Mouse (Mus musculus) megakaryocyte-erythroid progenitor cell, adult 5-6 weeks (primary cell): ENCODE results near the gene Hoxa9. TPM values are rescaled to one million over a fixed set of nuclear protein-coding genes. Genes with fewer than 3 reads are reported as not detected.
A peak's percentile ranks its signal among the peaks of the same experiment; 100 is the strongest.

Experiments used
- ATAC-seq: replicated peaks from 2 replicates; pipeline ENCODE4 v1.8.0; 2016; ENCODE audit warnings: mild to moderate bottlenecking, inconsistent platforms; ENCODE audit not compliant: severe bottlenecking, poor library complexity, low FRiP score, low TSS enrichment
- total RNA-seq, 2 experiments: library from RNA; stranded (forward) in 1 of 2; stranded (reverse) in 1 of 2; fragments of 200-1000, 215-1000 nt in 1 of 2; fragments of >200 nt in 1 of 2; fragmentation: Nextera tagmentation in 1 of 2; gene quantifications; 2 replicates each; pipeline ENCODE4 v1.2.3; 2014 to 2017

The Hoxa9 gene
- total RNA-seq, 2 experiments from 2014 or later: 9.7 to 10.3 TPM

DNA sequence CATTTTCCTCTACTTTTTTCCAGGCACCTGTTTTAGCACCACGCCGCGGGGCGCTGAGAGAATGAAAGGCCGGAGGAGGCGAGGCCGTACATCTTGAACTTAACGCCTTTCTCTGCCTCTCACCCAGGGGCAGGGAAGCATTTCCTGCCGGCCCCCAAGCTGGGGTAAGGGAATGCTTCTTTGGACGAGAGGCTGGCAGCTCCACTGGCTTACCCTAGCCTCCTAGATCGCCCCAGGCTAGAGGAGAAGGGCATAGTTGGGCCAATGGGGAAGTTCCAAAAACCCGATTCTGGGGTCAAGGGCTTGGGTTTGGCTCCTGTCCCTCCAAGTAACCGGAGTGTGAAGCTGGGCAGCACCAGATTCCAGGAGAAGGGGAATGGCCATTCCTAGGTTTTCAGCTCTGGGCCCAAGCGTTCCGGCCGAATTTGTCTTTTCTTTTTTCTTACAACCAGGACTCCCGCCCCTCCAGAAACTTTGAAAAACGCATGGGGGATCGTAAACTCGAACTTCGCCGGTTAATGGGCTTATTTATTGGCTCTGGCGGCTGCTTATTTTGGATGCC, 2.2 kb upstream of the Hoxa9 start:
- no peak for ATAC-seq

DNA sequence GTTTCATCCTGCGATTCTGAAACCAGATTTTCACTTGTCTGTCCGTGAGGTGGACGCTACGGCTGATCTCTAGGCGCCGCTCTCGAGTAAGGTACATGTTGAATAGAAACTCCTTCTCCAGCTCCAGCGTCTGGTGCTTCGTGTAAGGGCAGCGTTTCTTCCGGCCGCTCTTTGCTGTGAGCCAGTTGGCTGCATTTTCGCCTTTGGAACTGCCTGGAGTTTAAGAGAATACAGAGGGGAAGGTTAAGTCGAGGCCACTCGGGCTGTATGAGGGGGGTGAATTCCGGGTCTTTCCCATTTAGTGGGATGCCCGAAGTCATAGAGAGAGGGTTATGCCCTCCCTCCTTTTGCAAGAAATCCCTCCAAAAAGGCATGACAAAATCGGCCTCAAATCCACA, 1.7 kb upstream of the Hoxa9 start:
- no peak for ATAC-seq

DNA sequence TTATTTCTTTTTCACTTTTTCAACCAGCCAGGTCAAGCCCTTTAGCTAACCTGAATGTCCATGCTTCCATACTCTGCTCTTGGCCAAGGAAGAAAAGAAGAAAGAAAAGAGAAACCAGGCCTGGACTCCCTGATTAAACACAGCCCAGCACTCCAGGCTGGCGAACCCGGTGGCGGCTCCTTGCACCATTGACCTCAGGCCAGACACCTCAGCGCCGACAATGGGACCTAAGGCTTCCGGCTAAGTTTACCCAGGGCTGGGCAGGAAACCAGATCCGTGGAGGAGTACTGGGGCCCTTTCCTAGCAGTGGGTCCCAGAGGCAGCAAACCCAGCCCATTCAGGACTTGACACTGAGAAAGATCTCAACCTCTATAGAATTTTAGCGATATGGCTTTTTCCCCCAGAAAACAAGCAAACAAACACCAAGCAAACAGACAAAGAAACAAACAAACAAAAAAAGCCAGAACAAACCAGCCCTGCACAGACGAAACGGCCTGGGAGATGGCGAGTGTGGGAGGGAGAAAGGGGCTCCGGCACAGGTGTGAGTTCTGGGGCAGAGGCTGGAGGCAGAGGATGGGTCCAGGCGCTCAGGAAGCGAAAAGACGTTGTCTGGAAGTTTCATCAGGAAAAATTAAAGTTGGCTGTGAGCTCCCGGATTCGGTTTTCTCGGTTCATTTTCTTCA, 1.1 kb upstream of the Hoxa9 start:
- no peak for ATAC-seq

DNA sequence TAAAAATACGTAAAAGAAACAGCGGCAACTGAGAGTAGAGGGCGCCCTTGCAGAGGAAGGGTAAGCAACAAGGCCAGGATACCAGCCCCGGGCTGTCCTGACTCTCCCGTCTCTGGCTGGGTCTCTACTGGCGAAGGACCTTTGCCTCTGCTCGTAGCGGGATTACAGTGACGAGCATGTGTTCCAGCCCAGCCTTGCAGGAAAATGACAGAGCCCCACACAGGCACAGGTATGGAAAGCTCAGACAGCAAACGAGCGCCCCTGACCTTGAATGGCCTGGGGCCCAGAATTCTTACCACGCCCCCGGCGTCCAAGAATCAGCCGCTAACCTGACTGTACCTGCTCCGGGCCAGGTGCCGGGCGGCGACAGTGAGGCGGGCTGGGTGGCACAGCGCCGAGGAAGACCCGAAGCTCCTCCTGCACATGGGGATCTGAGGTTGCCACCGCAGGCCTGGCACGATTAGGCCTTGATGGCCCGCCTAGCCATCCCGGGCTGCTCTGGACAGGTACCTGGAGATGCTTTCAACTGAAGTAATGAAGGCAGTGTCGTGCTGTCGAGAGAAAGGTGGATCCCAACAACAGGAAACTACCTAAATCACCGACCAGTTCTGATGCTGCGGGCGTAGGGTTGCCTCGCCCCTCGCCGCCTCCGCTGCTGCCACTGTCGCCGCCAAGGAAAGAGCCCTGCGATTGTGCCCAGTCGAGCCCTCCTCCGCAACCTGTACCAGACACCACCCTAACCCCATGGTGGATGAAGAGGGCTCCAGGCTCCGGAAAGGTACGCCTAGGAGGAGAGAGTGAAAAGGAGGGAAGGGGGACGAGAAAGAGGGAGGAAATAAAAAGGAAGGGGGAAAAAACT, 1.1 kb downstream of the Hoxa9 start:
- no peak for ATAC-seq

DNA sequence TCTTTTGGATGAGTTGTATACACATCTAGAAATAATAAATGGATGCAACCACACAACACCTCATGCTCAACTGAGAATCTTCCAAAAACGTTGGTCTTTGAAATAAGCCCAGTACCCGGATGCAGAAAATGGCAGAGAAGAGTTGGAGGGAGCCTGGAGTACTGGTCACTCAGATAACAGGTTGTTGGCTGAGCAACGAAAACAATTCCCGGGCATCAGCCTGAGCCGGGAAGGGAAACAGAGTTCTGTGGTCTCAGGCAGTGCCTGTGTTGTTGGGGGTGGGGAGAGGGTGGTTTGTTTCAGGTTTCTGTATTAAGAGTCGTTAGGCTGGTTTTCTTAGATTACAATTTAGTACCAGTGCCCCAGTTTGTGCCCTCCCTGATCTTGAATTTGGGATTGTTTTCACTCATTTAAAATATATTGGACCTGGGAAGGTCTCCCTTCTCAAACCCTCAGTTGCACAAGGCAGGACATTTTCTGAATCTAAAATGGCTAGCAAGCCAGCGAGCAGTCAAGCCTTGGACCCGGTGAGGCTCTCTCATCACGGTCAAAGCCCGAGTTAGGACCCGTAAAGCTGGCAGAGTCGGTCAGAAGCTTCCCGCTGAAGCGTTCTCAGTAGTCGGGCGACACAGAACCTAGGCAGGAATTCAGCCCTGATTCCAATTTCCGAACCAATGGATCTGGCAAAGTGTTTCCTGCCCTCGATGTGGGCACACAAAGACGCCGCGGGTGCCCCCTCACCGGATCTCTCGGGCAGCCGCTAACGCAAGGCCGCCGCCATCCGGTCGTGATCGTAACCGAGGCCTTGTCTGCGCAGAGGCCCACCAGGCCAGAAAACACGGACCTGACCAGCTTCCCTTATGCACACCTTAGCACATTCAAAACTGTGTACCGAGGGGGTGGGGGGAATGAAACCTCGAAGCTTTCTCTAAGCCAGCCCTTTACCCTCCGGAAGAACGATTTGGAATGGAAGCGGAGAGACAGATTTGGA, 2.1 kb downstream of the Hoxa9 start:
- 0 out of 2 replicates have a peak, but pooled peaks have one; percentile 5 for ATAC-seq

DNA sequence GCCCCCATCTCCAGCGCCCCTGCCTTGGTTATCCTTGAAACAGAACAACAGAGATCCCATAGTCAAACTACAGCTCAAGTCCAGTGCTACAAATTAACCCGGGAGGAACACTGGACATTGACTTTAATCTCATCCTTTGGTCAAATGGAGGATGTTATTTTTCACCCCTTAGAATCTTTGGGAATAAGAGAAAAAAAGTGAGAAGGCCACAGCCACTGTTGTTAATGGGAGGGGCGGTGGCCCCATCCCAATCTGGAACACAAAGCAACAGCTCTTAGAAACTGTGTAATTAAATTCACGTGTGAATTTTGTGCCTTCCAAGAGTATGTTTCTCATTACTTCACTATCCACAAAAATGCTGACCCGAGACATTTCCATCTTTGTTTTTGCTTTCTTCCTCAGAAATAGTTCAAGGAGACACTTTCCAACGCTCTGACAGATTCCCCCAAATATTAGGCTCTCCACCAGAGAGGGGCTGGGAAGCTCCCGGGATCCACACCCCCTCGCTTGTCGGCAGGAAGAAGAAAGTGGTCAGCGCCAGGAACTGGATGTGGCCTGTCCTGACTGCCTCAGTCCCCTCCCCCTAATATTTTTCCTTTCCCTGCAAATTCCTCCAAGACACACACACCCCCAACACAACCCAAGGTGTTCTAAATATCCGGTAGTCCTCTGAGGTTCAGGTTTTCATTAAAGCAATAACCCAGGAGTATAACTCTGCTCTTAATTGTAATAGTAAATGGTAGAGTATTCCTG, 3.2 kb downstream of the Hoxa9 start:
- ATAC-seq: no peak

DNA sequence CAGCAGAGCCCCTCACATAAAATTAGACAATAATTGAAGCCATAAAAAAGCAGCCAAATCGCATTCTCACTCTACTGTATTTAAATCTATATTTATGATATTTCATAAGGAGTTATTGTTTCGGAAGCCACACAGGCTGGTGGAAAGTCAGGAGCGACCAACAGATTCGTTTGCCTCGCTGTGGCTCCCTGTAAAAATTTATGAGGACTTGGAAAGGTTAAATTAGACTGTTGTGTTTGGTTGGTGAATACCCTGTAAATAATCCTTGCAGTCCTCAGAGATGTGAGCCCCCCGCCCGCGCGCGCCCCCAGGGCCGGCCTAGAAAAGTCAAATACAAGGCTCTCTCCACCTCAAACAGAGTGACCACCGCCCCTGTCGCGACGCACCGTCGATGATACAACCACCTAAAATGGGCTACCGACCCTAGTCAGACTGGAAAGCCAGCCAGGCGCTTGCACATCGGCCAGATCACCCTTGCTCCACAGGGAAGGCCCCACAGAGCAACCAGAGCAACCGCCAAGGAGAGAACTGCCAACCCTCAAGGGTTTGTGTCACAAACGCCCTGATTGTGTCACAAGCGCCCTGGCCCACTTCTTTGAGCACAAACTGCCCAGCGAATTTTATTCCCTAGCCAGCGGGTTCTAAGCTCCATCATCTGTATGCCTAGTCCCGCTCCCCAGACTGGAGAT, 4.2 kb downstream of the Hoxa9 start:
- no peak for ATAC-seq

DNA sequence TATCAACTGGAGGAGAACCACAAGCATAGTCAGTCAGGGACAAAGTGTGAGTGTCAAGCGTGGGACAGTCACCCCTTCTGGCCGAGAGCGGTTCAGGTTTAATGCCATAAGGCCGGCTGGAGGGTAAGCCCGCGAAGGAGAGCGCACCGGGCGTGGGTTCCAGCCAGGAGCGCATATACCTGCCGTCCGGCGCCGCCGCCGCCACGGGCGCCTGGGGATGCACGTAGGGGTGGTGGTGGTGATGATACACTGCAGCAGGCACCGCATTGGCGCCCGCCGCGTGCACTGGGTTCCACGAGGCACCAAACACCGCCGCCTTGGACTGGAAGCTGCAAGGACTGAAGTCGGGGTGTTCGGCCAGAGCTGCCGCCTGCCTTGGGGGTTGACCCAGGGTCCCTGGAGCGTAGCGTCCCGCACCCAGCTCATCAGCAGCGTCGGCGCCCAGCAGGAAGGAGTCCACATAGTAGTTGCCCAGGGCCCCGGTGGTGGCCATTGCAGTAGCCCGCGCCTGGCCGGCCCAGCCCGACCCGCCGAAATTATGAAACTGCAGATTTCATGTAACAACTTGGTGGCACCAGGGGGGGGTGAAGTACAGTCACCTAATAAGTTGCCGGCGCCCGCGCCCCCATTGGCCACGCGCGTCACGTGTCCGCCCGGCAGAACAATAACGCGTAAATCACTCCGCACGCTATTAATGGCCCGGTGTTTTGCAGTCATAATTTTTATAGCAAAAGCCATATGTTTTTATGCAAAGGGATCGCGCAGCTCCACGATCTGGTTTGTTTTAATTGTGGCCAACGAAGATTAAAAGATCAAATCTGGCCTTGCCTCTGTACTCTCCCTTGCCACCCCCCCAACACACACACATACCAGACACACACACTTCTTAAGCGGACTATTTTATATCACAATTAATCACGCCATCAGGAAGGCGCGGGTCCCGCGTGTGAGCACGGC, 5.0 kb downstream of the Hoxa9 start:
- peak; percentile 57 for ATAC-seq

DNA sequence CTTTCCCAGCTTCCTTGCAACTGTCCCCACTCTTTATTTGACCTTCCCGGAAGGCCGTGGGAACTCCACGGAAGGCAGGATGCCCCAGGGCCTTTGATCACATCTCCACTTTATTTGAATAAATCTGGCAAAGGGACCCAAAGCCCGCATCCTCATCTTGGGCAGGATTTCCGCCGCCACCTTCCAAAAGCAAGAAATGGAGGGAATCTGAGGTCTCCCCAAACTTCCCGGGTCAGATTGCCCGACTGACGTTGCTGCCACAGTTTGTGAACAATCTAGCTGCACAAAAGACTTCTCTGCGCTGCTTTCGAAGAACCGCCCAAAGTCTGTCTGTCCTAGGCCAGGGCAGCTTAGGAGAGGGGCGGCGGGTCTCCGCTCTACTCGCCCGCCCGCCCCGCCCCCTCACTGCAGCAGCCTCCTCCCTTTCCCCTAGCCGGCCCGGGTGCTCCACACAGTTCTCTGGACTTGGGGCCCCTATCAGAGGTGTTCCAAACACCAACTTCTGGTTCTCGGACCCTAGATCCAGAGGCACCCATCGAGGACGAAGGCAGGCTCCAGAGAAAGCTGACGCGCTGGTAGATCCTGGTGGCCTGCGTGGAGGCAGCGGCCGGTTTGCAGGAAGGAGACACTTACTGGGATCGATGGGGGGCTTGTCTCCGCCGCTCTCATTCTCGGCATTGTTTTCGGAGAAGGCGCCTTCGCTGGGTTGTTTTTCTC, 5.8 kb downstream of the Hoxa9 start:
- ATAC-seq: no peak

DNA sequence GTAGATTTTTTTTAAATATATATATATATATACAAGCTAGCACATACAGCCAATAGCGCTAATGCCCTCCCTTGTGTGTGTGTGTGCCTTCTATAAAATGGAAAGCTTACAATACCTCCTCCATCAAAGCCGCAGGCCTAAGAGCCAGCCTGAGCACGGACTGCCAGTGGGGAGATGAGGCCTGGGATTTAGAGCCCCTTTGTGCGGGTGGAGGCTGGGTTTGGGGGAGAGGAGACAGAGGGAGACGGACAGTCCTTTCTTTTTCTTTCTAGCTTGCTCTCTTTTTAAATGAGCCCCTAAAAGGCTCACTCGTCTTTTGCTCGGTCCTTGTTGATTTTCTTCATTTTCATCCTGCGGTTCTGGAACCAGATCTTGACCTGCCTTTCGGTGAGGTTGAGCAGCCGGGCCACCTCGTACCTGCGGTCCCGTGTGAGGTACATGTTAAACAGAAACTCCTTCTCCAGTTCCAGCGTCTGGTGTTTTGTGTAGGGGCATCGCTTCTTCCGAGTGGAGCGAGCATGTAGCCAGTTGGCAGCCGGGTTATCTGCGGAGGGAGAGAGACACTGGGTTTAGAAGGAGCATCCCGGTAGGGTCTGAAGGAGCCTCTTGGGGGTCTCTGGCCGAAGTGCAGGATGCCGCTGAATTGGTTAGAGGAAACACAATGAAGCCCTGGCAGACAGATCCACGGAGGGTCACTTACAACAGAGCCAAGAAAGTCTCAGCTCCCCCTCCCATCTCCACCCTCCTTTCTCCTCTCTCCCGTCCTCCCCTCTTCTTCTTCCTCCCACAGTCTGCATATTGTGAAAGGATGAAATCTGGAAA, 6.7 kb downstream of the Hoxa9 start:
- ATAC-seq: no peak

DNA sequence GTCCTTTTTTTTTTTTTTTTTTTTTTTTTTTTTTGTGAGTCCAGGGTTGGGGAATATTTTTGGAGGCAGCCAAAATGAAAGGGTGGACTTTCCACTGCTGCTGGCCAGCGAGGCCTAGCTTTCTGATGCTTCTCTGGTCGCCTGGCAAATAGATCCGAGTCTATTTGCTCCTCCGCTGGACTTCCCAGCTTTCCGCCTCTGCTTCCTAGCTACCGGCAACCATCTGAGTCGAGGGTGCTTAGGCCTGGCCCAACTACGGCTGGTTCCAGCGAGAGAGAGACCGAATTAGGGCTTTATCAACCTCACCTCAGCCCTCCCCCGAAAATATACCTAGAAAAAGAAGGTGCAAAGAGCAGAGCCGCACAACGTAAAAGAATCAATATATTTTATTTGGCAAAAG, 8.2 kb downstream of the Hoxa9 start:
- ATAC-seq: no peak

DNA sequence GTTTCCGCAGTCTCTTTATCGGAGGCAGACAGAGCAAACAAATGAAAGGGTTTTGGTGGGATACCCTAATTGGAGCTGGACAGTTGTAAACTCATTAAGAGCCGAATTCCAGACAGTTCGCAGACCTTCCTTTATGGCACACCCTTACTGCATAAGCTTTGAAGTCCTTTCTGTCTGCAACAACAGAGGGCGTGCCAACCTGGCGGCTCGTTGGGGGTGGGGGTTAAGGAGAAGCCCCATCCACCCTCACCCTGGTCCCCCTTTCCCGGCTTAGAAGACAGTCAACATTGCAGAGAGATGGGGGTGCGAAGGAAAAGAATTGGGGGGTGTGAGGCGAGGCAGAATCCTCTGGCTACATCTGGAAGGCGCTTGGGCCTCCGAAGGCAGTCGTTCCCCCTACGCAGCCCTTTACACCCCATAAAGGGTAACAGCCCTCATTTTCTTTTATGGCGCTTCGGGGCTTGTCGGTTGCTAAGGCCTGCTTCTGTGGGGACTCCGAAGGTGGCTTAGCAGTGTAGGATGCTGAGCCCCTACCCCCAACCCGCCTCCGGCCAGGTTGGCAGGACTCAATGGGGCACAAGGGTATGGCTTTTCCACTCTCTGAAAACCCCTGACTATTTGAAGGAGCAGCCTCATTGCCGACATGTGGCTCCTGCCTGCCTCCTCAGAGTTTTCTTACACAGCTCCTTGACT, 8.8 kb downstream of the Hoxa9 start:
- ATAC-seq: no peak

DNA sequence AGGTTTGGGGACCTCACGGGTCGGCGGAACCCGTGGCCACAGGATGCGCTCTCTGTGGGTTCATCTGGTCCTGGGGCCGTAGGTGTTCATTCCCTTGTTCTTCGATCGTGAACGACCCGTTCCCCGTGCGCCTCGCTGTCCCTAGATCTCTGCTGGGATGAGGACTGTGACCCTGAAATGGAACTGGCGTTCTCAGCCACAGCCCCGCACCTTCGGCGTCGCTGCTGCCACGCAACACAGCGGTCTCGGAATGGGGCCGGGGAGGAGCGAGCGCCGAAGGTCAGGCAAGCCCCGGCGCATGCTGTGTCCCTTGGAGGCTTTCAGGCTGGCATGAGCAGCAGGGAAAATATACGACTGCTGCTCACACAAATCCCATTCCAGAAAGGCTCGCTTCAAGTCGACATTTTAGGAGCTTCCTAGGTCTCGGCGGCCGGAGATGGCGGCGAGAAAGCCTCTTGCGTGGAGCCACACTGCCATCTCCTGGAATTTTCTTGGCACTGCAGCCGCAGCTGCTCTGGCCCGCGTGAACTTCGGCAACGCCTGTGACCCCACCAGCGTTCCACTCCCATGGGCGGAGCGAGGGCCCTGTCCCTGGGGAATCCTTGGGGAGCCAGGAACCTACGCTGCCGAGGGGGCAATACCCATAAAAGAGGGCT, 9.4 kb downstream of the Hoxa9 start, which contains the start of gene Hoxa7:
TSS of gene Hoxa7 (minus strand) at position 518 of the 656 bp plus-strand sequence.
- peak; percentile 39 for ATAC-seq

DNA sequence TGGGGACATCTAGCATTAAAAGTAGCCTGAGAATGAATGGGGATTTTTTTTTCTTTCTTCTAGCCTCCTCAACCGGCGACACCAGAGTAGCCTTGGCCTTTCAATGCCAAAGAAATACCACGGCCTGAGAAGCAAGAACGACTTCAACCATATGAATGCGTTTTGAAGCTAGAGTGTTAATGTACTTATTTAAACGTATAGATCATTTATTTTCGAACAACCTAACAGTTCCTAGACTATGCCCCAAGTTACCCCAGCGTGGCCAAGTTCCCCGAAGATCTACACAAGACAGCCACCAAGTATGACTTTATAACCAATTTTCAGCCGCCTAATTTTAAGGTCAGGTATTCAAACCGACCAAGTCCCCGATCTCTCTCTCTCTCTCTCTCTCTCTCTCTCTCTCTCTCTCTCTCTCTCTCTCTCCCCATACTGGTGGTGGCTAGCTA, 10.0 kb downstream of the Hoxa9 start:
- no peak for ATAC-seq
